Mouse (Mus musculus): ENCODE measurements around the gene Gm21887.
"Not testable (repeated sequence)": the region's sequence is repeated elsewhere in the genome, so short reads cannot be mapped to it uniquely, and the experiment has no call there.

Gm21887 gene

GRCm38 (mm10) chrX:169984331-169984730 lies 25.1 kb upstream of the Gm21887 start:
- DNase-seq: peak in 1 of 2 experiments; percentile 21

- peak in 1 of 2 experiments; percentile 61 for DNase-seq
These were observed 24.6 kb upstream of the Gm21887 start for GRCm38 (mm10) chrX:169984853-169985252.

GRCm38 (mm10) chrX:169985796-169986195 lies 23.7 kb upstream of the Gm21887 start:
- peak; percentile 56 to 73 for DNase-seq

- DNase-seq: peak; percentile 88 to 97
These were observed 22.7 kb upstream of the Gm21887 start for GRCm38 (mm10) chrX:169986519-169987367.

GRCm38 (mm10) chrX:169987368-169987837 lies 22.1 kb upstream of the Gm21887 start:
- DNase-seq: peak; percentile 65 to 84

GRCm38 (mm10) chrX:169988571-169989218 lies 20.8 kb upstream of the Gm21887 start:
- DNase-seq: peak; percentile 53 to 77

GRCm38 (mm10) chrX:169989219-169989595 lies 20.3 kb upstream of the Gm21887 start:
- DNase-seq: not testable (repeated sequence)

- DNase-seq: peak; percentile 62 to 92
These were observed 19.5 kb upstream of the Gm21887 start for GRCm38 (mm10) chrX:169989691-169990631.

- DNase-seq: peak; percentile 73 to 88
These were observed 18.2 kb upstream of the Gm21887 start for GRCm38 (mm10) chrX:169991128-169991873.

- peak; percentile 36 to 37 for DNase-seq
These were observed 17.2 kb upstream of the Gm21887 start for GRCm38 (mm10) chrX:169992086-169992930.

GRCm38 (mm10) chrX:169992951-169993547 lies 16.4 kb upstream of the Gm21887 start:
- DNase-seq: peak; percentile 39 to 43

- DNase-seq: peak; percentile 58 to 70
These were observed 15.2 kb upstream of the Gm21887 start for GRCm38 (mm10) chrX:169994011-169994865.

- peak in 1 of 2 experiments; percentile 8 for DNase-seq
These were observed 14.4 kb upstream of the Gm21887 start for GRCm38 (mm10) chrX:169994866-169995711.

- DNase-seq: peak in 1 of 2 experiments; percentile 21
These were observed 13.4 kb upstream of the Gm21887 start for GRCm38 (mm10) chrX:169995909-169996521.

- DNase-seq: peak; percentile 79 to 86
These were observed 12.5 kb upstream of the Gm21887 start for GRCm38 (mm10) chrX:169996926-169997325.

- DNase-seq: peak in 1 of 2 experiments; percentile 73
These were observed 12.0 kb upstream of the Gm21887 start for GRCm38 (mm10) chrX:169997456-169997853.

- DNase-seq: peak; percentile 99
These were observed 11.5 kb upstream of the Gm21887 start for GRCm38 (mm10) chrX:169997854-169998456.
